Mouse (Mus musculus): ENCODE results near the gene Rimkla.
A peak's percentile ranks its signal among the peaks of the same experiment; 100 is the strongest.

The Rimkla gene

GRCm38 (mm10) chr4:119467720-119468380 is 24.6 kb downstream of the Rimkla start:
- no peak for DNase-seq (ENCODE audit: low read depth, low spot score)

DNA sequence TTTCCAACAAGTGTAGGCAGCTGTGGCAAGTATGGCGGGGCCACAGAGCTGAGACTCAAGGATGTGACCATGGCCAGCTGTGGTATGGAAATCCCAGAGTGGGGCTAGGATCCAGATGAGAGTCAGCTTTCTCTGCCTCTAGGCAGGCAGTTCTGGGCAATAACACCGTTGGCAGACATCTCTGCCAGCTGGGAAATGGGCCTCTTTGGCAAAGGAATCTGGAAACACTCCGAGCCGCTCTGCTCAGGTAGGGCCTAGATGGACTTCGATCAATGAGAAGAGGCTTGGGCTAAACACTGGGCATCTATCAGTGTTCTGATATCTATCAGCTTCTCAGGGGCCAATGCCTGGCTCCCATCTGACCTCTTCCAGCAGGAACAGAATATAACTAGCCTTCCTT is 26.6 kb downstream of the Rimkla start:
- DNase-seq (ENCODE audit: low read depth, low spot score): no peak

DNA sequence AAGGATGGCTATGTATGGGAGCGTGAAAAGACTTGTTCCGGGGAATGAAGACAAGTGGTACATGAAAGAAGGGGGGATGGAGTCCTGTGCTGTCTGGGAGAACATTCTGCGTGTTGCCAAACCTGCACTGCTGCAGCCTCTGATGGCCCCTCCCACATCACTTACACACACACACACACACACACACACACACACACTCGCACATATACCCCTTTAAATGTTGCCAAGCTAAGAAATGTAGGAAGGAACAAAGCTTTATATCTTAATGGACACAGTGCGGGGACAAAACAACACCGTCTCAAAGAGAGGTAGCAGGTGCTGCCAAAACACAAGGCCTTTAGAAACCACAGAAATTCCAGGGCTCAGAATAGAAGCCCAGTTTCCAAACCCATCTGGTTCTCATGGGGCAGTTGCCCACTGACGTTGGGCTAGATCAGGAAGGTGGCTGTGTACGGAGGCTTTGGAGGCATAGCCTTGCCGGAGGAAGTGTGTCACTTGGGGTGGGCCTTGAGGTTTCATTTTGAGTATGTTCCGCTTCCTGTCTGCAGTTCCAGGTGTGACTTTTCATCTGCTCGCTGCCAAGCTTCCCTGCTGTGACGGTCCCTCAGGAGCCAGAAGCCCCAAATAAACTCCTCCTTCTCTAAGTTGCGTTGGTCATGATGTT is 28.5 kb downstream of the Rimkla start:
- no peak for DNase-seq (ENCODE audit: low read depth, low spot score)

DNA sequence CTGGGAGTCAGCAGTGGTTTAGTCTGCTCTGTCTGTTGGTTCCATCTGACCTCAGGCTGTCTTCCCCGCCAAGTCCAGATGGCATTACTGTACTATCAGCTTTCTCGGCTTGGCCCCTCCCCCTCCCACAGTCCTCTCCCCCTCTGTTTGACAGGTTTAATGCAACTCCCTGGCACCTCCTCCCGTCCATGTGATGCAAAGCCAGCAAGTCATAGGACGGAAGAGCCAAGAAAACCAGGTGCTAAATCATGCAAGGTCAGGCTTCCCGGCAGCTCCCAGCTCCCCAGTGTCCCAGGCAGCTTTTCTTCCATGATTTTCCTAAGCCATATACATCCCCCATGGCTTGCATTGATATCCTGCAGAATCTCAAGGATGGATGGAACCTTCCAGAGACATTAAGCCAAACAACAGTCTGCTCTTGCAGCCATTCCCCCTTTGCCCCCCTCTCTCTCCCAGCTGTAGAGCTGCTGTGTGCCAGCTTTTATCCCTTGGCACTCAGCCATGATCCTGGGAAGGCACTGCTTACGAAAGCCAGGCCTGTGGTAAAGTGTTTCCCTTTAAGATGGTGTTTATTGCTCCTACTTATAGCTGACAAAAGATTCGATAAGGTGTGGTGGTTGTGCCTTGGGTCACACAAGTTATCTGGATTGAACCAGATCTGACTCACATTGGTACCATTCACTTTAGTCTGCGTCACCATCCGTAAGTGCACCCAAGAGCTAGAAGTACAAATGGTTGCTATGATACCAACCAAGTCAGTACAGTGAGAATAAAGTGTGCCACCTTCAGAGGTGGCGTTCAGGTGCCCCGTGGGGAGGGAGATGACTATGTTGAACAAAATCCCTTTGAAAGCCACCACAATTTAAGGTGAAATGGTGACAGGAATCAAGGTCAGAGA is 29.3 kb downstream of the Rimkla start:
- peak; percentile 52 for DNase-seq (ENCODE audit: low read depth, low spot score)

DNA sequence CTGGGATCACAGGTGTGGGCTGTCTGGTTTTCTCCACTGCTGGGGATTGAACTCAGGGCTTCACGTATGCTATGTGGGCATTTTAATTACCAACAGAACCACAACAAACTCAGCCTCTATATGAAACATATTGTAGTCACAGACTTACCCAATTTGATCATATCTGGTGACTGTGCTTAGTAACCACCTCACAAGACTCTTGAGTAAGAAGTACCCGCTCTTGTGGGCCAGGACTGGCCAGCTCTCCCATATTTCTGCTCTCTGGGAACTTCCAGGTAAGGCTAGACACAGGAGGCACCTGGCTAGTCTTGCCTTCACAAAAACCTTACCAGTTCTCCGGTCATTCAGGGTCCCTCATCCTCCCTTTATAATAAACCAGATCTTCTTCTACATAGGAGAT is 30.0 kb downstream of the Rimkla start:
- DNase-seq (ENCODE audit: low read depth, low spot score): no peak

- DNase-seq (ENCODE audit: low read depth, low spot score): peak; percentile 29
Measured at GRCm38 (mm10) chr4:119460728-119461141, 31.7 kb downstream of the Rimkla start.

- DNase-seq (ENCODE audit: low read depth, low spot score): peak; percentile 24
Measured at GRCm38 (mm10) chr4:119460296-119460695, 32.1 kb downstream of the Rimkla start.

- DNase-seq (ENCODE audit: low read depth, low spot score): no peak
Measured at GRCm38 (mm10) chr4:119453533-119453932, 38.9 kb downstream of the Rimkla start.

DNA sequence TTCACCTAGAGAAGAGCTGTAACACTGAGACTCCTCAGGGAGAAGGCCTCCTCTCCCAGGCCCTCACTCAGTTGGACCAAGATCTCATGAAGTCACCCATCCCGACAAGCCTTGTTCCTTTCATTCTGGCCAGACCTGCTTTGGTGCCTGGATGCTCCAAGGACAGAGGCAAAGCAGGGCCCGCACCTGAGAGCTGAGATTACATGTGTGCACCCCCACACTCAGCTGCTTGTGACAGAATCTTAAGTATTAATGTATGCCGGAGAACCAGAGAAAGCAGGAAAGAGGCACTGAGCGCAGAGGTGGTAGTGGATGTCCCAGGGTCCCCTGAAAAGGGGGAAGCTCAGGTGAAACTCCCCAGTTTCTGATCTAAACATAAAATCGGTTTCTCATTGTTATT is 39.3 kb downstream of the Rimkla start:
- no peak for DNase-seq (ENCODE audit: low read depth, low spot score)

GRCm38 (mm10) chr4:119450436-119450835 is 42.0 kb downstream of the Rimkla start:
- DNase-seq (ENCODE audit: low read depth, low spot score): no peak

- DNase-seq (ENCODE audit: low read depth, low spot score): no peak
Measured at GRCm38 (mm10) chr4:119447786-119448185, 44.6 kb downstream of the Rimkla start.

- no peak for DNase-seq (ENCODE audit: low read depth, low spot score)
Measured at GRCm38 (mm10) chr4:119447261-119447660, 45.2 kb downstream of the Rimkla start.

DNA sequence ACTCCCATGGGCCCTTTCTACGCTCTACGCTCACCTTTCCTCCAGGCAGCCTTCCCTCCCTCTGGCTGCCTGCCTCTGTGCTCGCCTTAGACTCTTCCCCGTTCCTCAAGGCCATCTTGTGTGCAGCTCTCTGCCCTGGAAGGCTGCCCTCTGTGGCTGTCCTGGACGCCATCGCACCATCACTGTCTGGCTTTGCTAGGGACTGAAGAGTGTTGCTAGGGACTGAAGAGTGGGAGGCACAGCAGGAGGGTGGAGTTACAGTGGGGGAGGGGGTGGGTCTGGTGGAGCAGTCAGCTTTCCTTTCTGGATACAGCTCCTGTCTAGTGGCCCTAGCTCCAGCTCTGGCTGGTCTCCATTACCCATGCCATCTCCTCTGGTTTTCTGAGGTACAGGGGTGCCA is 49.9 kb downstream of the Rimkla start:
- DNase-seq (ENCODE audit: low read depth, low spot score): no peak

DNA sequence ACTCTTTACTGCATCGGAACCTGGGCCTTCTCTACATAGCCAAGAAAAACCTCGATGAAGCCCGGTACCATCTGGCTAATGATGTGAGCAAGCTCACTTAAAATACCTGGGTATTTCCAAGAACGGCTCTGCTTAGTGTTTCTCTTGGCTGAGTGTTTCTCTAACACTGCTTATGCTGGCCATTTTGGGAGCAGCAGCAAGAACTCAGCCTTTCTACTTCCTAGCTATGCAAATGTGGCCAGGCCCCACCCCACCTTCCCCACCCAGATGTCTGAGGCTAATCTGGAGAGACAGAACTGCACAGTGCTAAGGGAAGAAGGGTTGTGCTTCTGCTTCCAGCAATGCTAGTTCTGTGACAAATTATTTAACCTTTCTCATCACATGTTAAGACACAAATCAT is 50.6 kb downstream of the Rimkla start:
- DNase-seq (ENCODE audit: low read depth, low spot score): no peak

- DNase-seq (ENCODE audit: low read depth, low spot score): no peak
Measured at GRCm38 (mm10) chr4:119437936-119438335, 54.5 kb downstream of the Rimkla start.

DNA sequence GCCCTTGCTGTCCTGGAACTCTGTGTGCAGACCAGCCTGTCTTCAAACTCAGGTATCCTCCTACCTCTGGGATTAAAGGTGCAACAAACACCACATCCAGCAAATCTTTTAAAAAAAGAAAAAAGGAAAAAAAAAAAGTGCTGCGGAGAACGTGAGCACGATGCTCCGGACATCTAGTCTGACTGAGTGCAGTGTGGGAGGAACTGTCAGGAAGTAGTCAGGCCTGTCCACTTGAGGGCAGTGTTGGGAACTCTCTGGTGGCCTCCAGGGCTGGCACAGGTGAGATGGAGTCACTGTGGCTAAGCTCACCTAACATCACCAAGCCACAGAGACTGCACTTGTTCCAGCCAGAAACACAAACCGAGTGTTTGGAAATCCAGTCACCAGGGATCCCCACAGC is 61.8 kb downstream of the Rimkla start:
- DNase-seq (ENCODE audit: low read depth, low spot score): peak; percentile 10

DNA sequence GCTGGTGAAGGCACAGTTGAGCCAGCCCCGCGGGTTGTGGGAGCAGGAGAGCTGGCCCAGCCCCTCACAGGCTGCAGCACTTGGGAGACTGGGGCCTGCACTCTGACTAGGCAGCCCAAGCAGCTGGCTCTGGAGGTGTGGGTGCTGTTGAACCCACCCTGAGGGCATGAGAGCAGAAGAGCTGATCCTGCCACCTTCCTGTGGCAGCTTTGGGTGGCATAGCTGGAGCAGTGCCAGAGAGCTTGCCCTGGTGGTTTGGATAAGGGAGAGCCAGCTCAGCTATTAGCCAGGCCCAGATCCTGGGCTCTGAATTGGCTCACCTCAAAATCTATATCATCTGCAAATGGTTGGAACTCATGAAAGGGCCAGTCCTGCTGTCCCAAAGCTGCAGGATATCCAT is 64.7 kb downstream of the Rimkla start:
- no peak for DNase-seq (ENCODE audit: low read depth, low spot score)

DNA sequence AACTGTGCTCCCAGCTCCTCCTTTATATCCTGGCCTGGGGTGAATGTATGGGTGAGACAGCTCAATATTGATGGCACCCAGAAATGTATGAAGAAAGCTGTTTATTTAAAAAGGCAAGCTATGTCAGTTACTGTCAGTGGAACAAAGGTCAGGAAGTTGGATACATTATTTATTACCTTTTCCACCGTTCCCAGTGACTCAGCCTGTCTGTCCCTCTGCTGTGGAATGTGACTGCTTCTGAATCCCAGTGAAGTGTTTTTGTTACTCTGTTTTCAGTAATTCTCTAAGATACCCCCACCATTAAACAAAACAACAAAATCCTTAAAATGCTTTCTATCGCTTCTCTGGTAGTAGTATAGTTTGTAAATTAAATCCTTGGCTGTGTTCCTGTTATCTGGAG is 66.8 kb downstream of the Rimkla start:
- DNase-seq (ENCODE audit: low read depth, low spot score): no peak

GRCm38 (mm10) chr4:119425077-119425476 is 67.4 kb downstream of the Rimkla start:
- DNase-seq (ENCODE audit: low read depth, low spot score): no peak

GRCm38 (mm10) chr4:119422294-119422964 is 70.0 kb downstream of the Rimkla start, which contains the start of the genes Ppcs and Zmynd12:
Ppcs (minus strand) TSS chr4:119422420.
Zmynd12 (plus strand) TSS chr4:119422814.
- peak; percentile 95 for DNase-seq (ENCODE audit: low read depth, low spot score)

DNA sequence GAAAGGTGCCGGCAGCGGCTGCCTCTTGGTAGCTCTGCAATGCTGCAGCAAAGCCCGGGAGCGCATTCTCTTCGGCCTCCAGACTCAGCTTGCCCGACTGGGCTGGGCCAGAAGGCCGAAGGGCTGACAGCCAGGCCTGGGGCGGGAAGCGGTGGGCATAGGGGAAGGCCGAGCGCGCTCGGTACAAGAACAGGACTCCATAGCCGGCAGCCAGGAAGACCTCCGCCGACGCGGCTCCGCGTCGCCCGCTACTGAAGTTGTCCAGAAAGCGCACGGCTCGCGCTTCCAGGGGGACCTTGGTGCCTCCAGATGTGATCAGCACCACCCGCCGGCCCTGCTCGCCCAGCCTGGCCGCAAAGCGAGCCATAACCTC is 70.5 kb downstream of the Rimkla start:
- DNase-seq (ENCODE audit: low read depth, low spot score): no peak

DNA sequence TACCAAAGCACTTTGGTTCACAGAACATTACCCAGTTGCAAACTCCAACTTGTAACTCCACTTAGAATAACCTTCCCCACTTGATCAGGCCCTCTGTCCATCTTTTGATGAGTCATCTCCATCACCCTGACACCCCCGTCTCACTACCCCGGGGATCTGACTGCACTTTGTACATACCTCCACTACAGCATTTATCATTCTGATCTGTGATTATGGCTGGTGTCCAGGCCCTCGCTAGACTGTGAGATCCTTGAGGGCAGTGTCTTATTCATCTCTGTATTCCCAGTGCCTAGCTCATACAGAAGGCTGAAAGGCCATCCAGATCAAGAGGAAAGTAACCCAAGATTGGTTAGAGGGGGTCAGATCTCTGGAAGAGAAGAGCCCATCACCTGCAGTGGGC is 71.2 kb downstream of the Rimkla start:
- no peak for DNase-seq (ENCODE audit: low read depth, low spot score)
